Mouse (Mus musculus): Measurements from ENCODE around the gene Gpr27. TPM values are rescaled to one million over a fixed set of nuclear protein-coding genes. Genes with fewer than 3 reads are reported as not detected.

Gene Gpr27
- polyA plus RNA-seq, 2 experiments = 11.0 to 14.1 TPM

DNA sequence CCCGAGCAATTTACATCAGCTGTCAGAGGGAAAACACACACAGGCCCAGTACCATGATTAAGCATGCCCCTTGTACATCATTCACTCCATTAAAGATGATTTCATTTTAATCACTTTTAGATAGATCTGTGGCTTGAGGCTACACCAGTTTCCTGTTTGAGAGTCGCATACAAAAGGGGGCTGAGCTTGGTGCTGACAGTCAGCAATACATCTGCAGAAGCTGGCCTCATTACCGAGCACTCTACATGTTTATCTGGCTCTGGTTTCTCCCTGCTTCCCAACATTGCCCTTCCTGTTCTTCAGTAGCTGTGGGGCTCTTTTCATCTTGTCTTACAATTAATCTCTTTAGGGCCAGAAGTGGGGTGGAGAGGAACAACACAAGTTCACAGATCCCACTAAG lies 32.0 kb upstream of the Gpr27 start:
- Histone ChIP-seq H3K9ac (ENCODE audit: low read depth, low read length, severe bottlenecking) (no peak overlapping the region), H3K27me3 (ENCODE audit: control insufficient read depth, insufficient read depth, low read length) (no peaks in the 10 kb centered on the region), H3K4me1 (ENCODE audit: control insufficient read depth, insufficient read depth, low read length) (peaks cover 8% of the 10 kb centered on the region; the same call in 1 of the 2 replicates), H3K27ac (replicated peaks; ENCODE audit: low read depth, low read length) (no peak overlapping the region), H3K9me3 (ENCODE audit: control insufficient read depth, low read length) (no peaks in the 10 kb centered on the region), H3K4me2 (replicated peaks; ENCODE audit: low read depth, low read length, severe bottlenecking) (no peak overlapping the region), H3K4me3 (replicated peaks; ENCODE audit: low read length) (no peak overlapping the region), H3K36me3 (ENCODE audit: control insufficient read depth, insufficient read depth, low read length) (no peaks in the 10 kb centered on the region)
- DNase-seq (ENCODE audit: low spot score) = no peak
- 28% methylated on average over 3 of the region's 3 CpGs for WGBS
- no peak for TF ChIP-seq POLR2A (IDR thresholded peaks at IDR 0.05; ENCODE audit: borderline replicate concordance, extremely low read depth, insufficient read depth, insufficient read length)
- no peak for ATAC-seq (ENCODE audit: low FRiP score, low read depth)

DNA sequence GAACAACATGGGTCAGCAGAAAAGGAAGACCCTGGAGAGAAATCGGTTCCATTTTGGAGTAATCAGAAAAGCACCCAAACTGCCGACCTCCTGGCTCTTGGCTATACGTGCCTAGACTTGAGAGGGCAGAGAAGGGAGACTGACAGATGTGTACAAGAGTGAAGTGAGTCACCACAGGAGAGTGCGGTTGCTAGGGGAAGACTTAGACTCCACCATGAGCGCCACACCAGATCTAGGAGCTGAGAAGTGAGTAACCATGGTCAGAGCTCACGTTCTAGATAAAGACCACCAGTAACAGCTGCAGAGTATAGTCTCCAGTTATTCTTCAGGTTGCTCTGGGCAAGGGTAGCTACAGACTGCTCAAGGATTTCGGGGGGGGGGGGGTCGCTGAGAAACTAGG lies 29.2 kb upstream of the Gpr27 start:
- peaks cover 24% of the 10 kb centered on the region for H3K4me1 ChIP-seq (ENCODE audit: control insufficient read depth, insufficient read depth, low read length)
- DNase-seq (ENCODE audit: low spot score) (no peak), ATAC-seq (ENCODE audit: low FRiP score, low read depth) (no peak)
- 72% methylated on average over 8 of the region's 8 CpGs for WGBS
- H3K4me3 ChIP-seq (replicated peaks; ENCODE audit: low read length) = no peak overlapping the region
- H3K27ac ChIP-seq (replicated peaks; ENCODE audit: low read depth, low read length) = no peak overlapping the region
- no peaks in the 10 kb centered on the region for H3K36me3 ChIP-seq (ENCODE audit: control insufficient read depth, insufficient read depth, low read length)
- H3K9me3 ChIP-seq (ENCODE audit: control insufficient read depth, low read length) = no peaks in the 10 kb centered on the region
- H3K4me2 ChIP-seq (replicated peaks; ENCODE audit: low read depth, low read length, severe bottlenecking) = no peak overlapping the region
- TF ChIP-seq POLR2A (IDR thresholded peaks at IDR 0.05; ENCODE audit: borderline replicate concordance, extremely low read depth, insufficient read depth, insufficient read length) = no peak
- H3K9ac ChIP-seq (ENCODE audit: low read depth, low read length, severe bottlenecking) = no peak overlapping the region
- H3K27me3 ChIP-seq (ENCODE audit: control insufficient read depth, insufficient read depth, low read length) = no peaks in the 10 kb centered on the region

DNA sequence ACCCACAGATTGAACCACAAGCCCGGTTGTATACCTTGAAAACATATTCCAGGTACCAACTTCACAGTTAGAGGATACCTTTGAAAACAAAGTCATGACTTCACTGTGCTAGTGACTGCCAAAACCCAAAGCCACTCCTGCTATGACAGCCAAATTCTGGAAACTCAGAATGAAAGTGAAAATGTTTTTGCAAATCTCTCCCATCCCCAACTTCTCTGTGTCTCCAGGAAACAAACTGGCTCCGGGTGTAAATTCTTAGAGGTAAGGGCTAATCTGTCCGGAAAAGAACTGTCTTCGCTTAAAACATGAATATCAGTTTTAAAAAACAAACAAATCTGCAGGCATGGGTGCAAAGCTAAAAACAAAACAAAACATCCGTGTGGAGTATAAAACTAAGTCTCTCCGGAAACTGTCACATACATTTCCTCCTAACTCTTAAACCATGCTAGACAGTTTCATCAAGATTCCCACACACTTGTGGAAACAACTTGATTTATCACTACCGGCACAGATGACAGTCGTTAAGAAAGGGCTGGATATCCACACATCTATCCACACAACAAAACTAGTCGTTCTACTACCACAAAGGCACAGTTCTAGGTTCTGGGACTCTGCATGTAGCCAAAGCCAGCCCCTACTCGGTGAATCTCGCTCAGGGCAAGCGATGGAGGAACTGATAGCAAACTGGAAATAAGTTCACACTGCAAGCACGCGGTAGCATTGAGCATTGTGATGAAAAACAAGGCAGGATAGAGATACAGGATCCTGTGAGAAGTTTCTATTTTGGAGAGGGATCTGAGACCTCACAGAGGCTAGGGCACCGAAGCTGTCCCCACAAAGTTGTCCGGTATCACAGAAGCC lies 26.8 kb upstream of the Gpr27 start:
- TF ChIP-seq POLR2A (IDR thresholded peaks at IDR 0.05; ENCODE audit: borderline replicate concordance, extremely low read depth, insufficient read depth, insufficient read length) = no peak
- Histone ChIP-seq H3K9ac (ENCODE audit: low read depth, low read length, severe bottlenecking) (peak overlapping the region; percentile 89), H3K27ac (replicated peaks; ENCODE audit: low read depth, low read length) (no peak overlapping the region), H3K4me1 (ENCODE audit: control insufficient read depth, insufficient read depth, low read length) (peaks cover 21% of the 10 kb centered on the region), H3K4me2 (replicated peaks; ENCODE audit: low read depth, low read length, severe bottlenecking) (peak overlapping the region; percentile 93), H3K36me3 (ENCODE audit: control insufficient read depth, insufficient read depth, low read length) (no peaks in the 10 kb centered on the region), H3K4me3 (replicated peaks; ENCODE audit: low read length) (peak overlapping the region; percentile 83), H3K27me3 (ENCODE audit: control insufficient read depth, insufficient read depth, low read length) (no peaks in the 10 kb centered on the region), H3K9me3 (ENCODE audit: control insufficient read depth, low read length) (no peaks in the 10 kb centered on the region)
- ATAC-seq (ENCODE audit: low FRiP score, low read depth) (no peak), DNase-seq (ENCODE audit: low spot score) (no peak)
- 22% methylated on average over 16 of the region's 16 CpGs for WGBS

DNA sequence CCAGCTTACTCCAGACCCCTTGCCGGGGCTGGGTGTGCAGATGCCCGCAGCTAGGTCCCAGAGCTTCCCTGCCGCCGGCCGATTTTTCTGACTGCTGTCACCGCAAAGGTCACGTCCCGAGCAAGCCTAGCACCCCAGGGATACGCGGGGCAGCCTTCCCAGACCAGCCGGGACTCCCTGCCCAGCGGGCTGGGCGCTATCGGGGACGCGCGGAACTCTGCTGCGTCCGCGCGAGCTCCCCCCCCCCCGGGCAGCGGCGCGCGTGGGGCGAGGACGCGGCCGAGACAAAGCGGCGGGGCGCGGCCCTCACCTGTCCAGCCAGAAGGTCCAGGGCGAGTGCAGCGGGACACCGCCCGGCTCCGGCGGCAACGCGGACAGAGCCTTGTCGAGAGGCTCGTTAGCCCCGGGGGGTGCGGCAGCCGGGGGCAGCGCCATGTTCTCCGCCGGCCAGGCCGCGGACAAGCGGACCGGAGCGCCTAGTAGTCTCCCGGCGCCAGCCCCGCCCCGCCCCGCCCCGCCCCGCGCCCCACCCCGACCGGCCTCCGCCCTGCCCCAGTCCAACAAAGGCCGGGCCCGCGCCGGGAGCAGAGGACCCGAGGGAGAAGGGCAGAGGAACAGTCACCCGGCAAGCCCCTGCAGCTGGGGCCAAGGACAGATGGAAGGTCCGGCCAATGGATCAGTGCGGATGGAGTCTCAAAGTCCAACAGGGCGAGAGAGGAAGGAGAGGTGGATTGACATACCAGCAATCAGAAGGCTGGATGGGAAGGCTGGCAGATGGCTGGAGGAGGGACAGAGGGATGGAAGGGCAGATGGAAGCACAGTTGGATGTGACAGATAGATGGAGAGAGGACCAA lies 25.9 kb upstream of the Gpr27 start, which contains the start of the genes Eif4e3 and Gm20696:
TSS of gene Eif4e3 (minus strand) at position 454 of the 854 bp plus-strand sequence.
TSS of gene Gm20696 (minus strand) at position 480 of the 854 bp plus-strand sequence.
- H3K9me3 ChIP-seq (ENCODE audit: control insufficient read depth, low read length) = no peaks in the 10 kb centered on the region
- no peaks in the 10 kb centered on the region for H3K36me3 ChIP-seq (ENCODE audit: control insufficient read depth, insufficient read depth, low read length)
- peak within 1 kb of the TSS; percentile 93 for H3K4me2 ChIP-seq (replicated peaks; ENCODE audit: low read depth, low read length, severe bottlenecking)
- H3K9ac ChIP-seq (ENCODE audit: low read depth, low read length, severe bottlenecking) = peak within 1 kb of the TSS; percentile 89
- H3K4me1 ChIP-seq (ENCODE audit: control insufficient read depth, insufficient read depth, low read length) = peaks cover 21% of the 10 kb centered on the region
- DNase-seq (ENCODE audit: low spot score) (peak; percentile 16), ATAC-seq (ENCODE audit: low FRiP score, low read depth) (peak; percentile 77)
- under 1% methylated on average over 44 of the region's 75 CpGs for WGBS
- 0 out of 2 replicates have a peak, but pooled peaks have one; percentile 18 for TF ChIP-seq POLR2A (IDR thresholded peaks at IDR 0.05; ENCODE audit: borderline replicate concordance, extremely low read depth, insufficient read depth, insufficient read length)
- 0 out of 2 replicates have a peak within 1 kb of the TSS, but pooled peaks have one; percentile 45 for H3K27ac ChIP-seq (replicated peaks; ENCODE audit: low read depth, low read length)
- peak within 1 kb of the TSS; percentile 83 for H3K4me3 ChIP-seq (replicated peaks; ENCODE audit: low read length)
- H3K27me3 ChIP-seq (ENCODE audit: control insufficient read depth, insufficient read depth, low read length) = no peaks in the 10 kb centered on the region

DNA sequence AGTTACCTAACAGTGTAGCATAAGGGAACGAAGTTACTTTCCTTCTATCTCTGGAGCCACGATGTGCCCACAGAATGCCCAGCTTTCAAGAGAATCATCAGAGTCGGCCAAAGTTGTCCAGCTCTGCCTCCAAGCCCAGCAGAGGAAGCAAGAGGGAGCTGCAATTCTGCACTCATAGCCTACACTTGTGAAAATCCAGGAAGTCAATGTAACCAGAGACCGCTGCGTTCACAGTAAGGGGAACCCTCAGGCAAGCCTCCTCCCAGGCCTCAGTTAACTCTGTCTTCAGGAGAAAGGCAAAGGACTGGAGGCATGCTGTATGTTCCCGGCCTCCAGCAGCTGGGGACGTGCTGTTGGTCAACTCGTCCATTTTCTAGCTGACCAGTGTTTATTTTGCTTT lies 25.2 kb upstream of the Gpr27 start:
- WGBS = 16% methylated on average over 8 of the region's 8 CpGs
- ATAC-seq (ENCODE audit: low FRiP score, low read depth) = peak; percentile 48; the same call in 1 of the 2 replicates
- no peak for TF ChIP-seq POLR2A (IDR thresholded peaks at IDR 0.05; ENCODE audit: borderline replicate concordance, extremely low read depth, insufficient read depth, insufficient read length)
- Histone ChIP-seq H3K9me3 (ENCODE audit: control insufficient read depth, low read length) (no peaks in the 10 kb centered on the region), H3K4me1 (ENCODE audit: control insufficient read depth, insufficient read depth, low read length) (peaks cover 21% of the 10 kb centered on the region), H3K27me3 (ENCODE audit: control insufficient read depth, insufficient read depth, low read length) (no peaks in the 10 kb centered on the region), H3K4me2 (replicated peaks; ENCODE audit: low read depth, low read length, severe bottlenecking) (peak overlapping the region; percentile 93), H3K36me3 (ENCODE audit: control insufficient read depth, insufficient read depth, low read length) (no peaks in the 10 kb centered on the region), H3K9ac (ENCODE audit: low read depth, low read length, severe bottlenecking) (no peak overlapping the region), H3K27ac (replicated peaks; ENCODE audit: low read depth, low read length) (no peak overlapping the region), H3K4me3 (replicated peaks; ENCODE audit: low read length) (peak overlapping the region; percentile 83; the same call in 1 of the 2 replicates)
- peak; percentile 41 for DNase-seq (ENCODE audit: low spot score)
